Mouse (Mus musculus) heart, embryonic 15.5 days (tissue): Measurements from ENCODE around the gene Slc13a5. TPM values are rescaled to one million over a fixed set of nuclear protein-coding genes. Genes with fewer than 3 reads are reported as not detected.

Source experiments
- ATAC-seq: fragments of 200-750 bp; cut with Nextera tagmentation; replicated peaks from 2 replicates; pipeline ENCODE4 v1.8.0; 2017; ENCODE audit warnings: low read depth, moderate TSS enrichment; ENCODE audit not compliant: insufficient number of reproducible peaks, insufficient read depth, low FRiP score
- H3K27ac ChIP-seq: fragments of 300-500 bp; sonication (generic); 2 replicates; pipeline ENCODE4 v1.5.1; 2015; ENCODE audit warnings: mild to moderate bottlenecking, inconsistent platforms
- H3K27me3 ChIP-seq: fragments of 300-500 bp; sonication (generic); 2 replicates; pipeline ENCODE4 v1.6.1; 2015; ENCODE audit warnings: inconsistent platforms
- H3K36me3 ChIP-seq: fragments of 300-500 bp; sonication (generic); 2 replicates; pipeline ENCODE4 v1.6.1; 2015; ENCODE audit warnings: mild to moderate bottlenecking, inconsistent platforms
- H3K4me1 ChIP-seq: fragments of 300-500 bp; sonication (generic); replicated peaks from 2 replicates; pipeline ENCODE4 v1.6.1; 2015; ENCODE audit warnings: inconsistent platforms
- H3K4me2 ChIP-seq: fragments of 300-500 bp; sonication (generic); 2 replicates; pipeline ENCODE4 v1.6.1; 2015; ENCODE audit warnings: inconsistent platforms, mild to moderate bottlenecking, moderate library complexity
- H3K4me3 ChIP-seq: fragments of 300-500 bp; sonication (generic); 2 replicates; pipeline ENCODE4 v1.5.1; 2015; ENCODE audit warnings: mild to moderate bottlenecking, inconsistent platforms
- H3K9ac ChIP-seq: fragments of 300-500 bp; sonication (generic); 2 replicates; pipeline ENCODE4 v1.6.1; 2015; ENCODE audit warnings: mild to moderate bottlenecking, inconsistent platforms
- H3K9me3 ChIP-seq: fragments of 300-500 bp; sonication (generic); replicated peaks from 2 replicates; pipeline ENCODE4 v1.6.1; 2016; ENCODE audit warnings: inconsistent platforms
- WGBS: fragments of 180-500 bp; shearing (Covaris S2); methylation state at CpG from one replicate; pipeline ENCODE4 v1.1.7; 2015; ENCODE audit warnings: mixed read lengths; 5-methylcytosine and 5-hydroxymethylcytosine counted together
- polyA plus RNA-seq: library from polyadenylated mRNA; unstranded; fragments of >200 nt; fragmentation: Nextera tagmentation; extraction: Ambion mirVana; gene quantifications from 2 replicates; pipeline ENCODE4 v1.2.1, GENCODE M21; 2015

Slc13a5 gene
- polyA plus RNA-seq, 1 experiment from 2014 or later, result 0.11 TPM

- Histone ChIP-seq H3K9ac (no peak overlapping the region), H3K27me3 (no peaks in the 10 kb centered on the region), H3K4me1 (no peaks in the 10 kb centered on the region), H3K4me2 (no peak overlapping the region), H3K4me3 (no peak overlapping the region), H3K36me3 (peaks cover 17% of the 10 kb centered on the region), H3K9me3 (no peaks in the 10 kb centered on the region), H3K27ac (peak overlapping the region; percentile 50; the same call in 1 of the 2 replicates)
- WGBS, result 74% methylated on average over 8 of the region's 8 CpGs
- no peak for ATAC-seq
These were observed 70.5 kb downstream of the Slc13a5 start for GRCm38 (mm10) chr11:72196506-72196905.

GRCm38 (mm10) chr11:72194259-72194658, 72.8 kb downstream of the Slc13a5 start:
- no peak for ATAC-seq
- 89% methylated on average over 2 of the region's 2 CpGs for WGBS
- H3K36me3 ChIP-seq, result peaks cover 34% of the 10 kb centered on the region

More at GRCm38 (mm10) chr11:72194259-72194658, 72.8 kb downstream of the Slc13a5 start:
- H3K27me3 ChIP-seq, result no peaks in the 10 kb centered on the region
- no peaks in the 10 kb centered on the region for H3K9me3 ChIP-seq
- no peak overlapping the region for H3K4me3 ChIP-seq
- no peak overlapping the region for H3K4me2 ChIP-seq
- no peaks in the 10 kb centered on the region for H3K4me1 ChIP-seq
- no peak overlapping the region for H3K9ac ChIP-seq
- no peak overlapping the region for H3K27ac ChIP-seq

Other genes starting within 250 kb of the Slc13a5 start
- gene Aipl1, start 229.7 kb downstream of the Slc13a5 start, polyA plus RNA-seq, result 0.21 and 0.42 TPM in 2 replicates
- 65.7 and 72.8 TPM in 2 replicates for gene Pimreg, start 225.2 kb downstream of the Slc13a5 start, polyA plus RNA-seq
- gene Pitpnm3, start 131.4 kb downstream of the Slc13a5 start, polyA plus RNA-seq, result 0.21 and 0.55 TPM in 2 replicates
- gene Gm43951, start 60.4 kb downstream of the Slc13a5 start, polyA plus RNA-seq, result 0.09 and 0.23 TPM in 2 replicates
- 6.1 and 6.8 TPM in 2 replicates for gene 4933427D14Rik, start 59.8 kb downstream of the Slc13a5 start, polyA plus RNA-seq
- gene Txndc17, start 59.7 kb downstream of the Slc13a5 start, polyA plus RNA-seq, result 147 and 151 TPM in 2 replicates
- gene Med31, start 51.6 kb downstream of the Slc13a5 start, polyA plus RNA-seq, result 28.2 and 29.4 TPM in 2 replicates
- 9.5 and 10.2 TPM in 2 replicates for gene Xaf1, start 34.4 kb upstream of the Slc13a5 start, polyA plus RNA-seq
- gene Fbxo39, start 47.2 kb upstream of the Slc13a5 start, polyA plus RNA-seq, result not detected in 2 replicates
- 0.72 and 1.1 TPM in 2 replicates for gene Tekt1, start 95.2 kb upstream of the Slc13a5 start, polyA plus RNA-seq
- gene Smtnl2, start 144.5 kb upstream of the Slc13a5 start, polyA plus RNA-seq, result 114 and 133 TPM in 2 replicates
- 0.15 TPM in 1 of 2 replicates, not detected in the other for gene Ggt6, start 168.3 kb upstream of the Slc13a5 start, polyA plus RNA-seq
- 57.8 and 83.8 TPM in 2 replicates for gene Mybbp1a, start 174.1 kb upstream of the Slc13a5 start, polyA plus RNA-seq
- gene Spns2, start 222.7 kb upstream of the Slc13a5 start, polyA plus RNA-seq, result 2.8 and 3.2 TPM in 2 replicates